Mouse (Mus musculus) cerebellum, adult 2 months (tissue): ENCODE data around the gene Gjb5. TPM values are rescaled to one million over a fixed set of nuclear protein-coding genes. Genes with fewer than 3 reads are reported as not detected.
A peak's percentile ranks its signal among the peaks of the same experiment; 100 is the strongest.

Experiments
- DNase-seq, 2 experiments: peaks; one replicate each; pipeline ENCODE4 v3.0.0; 2021
- H3K27ac ChIP-seq: fragments of 200-500 bp; 2 replicates; pipeline ENCODE4 v1.5.1; 2012; ENCODE audit warnings: low read length, control low read depth, inconsistent platforms; ENCODE audit not compliant: insufficient read depth
- H3K27me3 ChIP-seq: fragments of 200-500 bp; 2 replicates; pipeline ENCODE4 v1.6.1; 2012; ENCODE audit warnings: inconsistent platforms, mild to moderate bottlenecking, low read length, moderate library complexity; ENCODE audit not compliant: control insufficient read depth, insufficient read depth
- H3K4me1 ChIP-seq: fragments of 200-500 bp; 2 replicates; pipeline ENCODE4 v1.6.1; 2011; ENCODE audit warnings: low read length; ENCODE audit not compliant: control insufficient read depth, insufficient read depth
- H3K4me3 ChIP-seq: fragments of 200-500 bp; replicated peaks from 2 replicates; pipeline ENCODE3; 2011; ENCODE audit warnings: mild to moderate bottlenecking, low read depth, low read length, control low read depth; ENCODE audit not compliant: insufficient read depth
- CTCF ChIP-seq: fragments of 200-500 bp; IDR thresholded peaks from 2 replicates; pipeline ENCODE4 v1.5.1; 2011; ENCODE audit warnings: low read depth, mild to moderate bottlenecking, control low read depth, low read length, moderate library complexity, borderline replicate concordance; ENCODE audit not compliant: insufficient read depth
- POLR2A ChIP-seq: fragments of 200-500 bp; IDR thresholded peaks from 2 replicates; pipeline ENCODE4 v1.6.1; 2011; ENCODE audit warnings: low read length, control low read depth, borderline replicate concordance; ENCODE audit not compliant: insufficient read depth
- WGBS: fragments of 180-500 bp; shearing (Covaris S2); methylation state at CpG from one replicate; pipeline ENCODE4 v1.1.7; 2018; 5-methylcytosine and 5-hydroxymethylcytosine counted together
- polyA plus RNA-seq: library from polyadenylated mRNA; depleted of rRNA; stranded (reverse); fragments of >200 nt; gene quantifications from 2 replicates; pipeline ENCODE4 v1.2.3, GENCODE M21; 2012; rRNA removed

Gjb5 gene
- polyA plus RNA-seq, 1 experiment, result 0.05 TPM

DNA sequence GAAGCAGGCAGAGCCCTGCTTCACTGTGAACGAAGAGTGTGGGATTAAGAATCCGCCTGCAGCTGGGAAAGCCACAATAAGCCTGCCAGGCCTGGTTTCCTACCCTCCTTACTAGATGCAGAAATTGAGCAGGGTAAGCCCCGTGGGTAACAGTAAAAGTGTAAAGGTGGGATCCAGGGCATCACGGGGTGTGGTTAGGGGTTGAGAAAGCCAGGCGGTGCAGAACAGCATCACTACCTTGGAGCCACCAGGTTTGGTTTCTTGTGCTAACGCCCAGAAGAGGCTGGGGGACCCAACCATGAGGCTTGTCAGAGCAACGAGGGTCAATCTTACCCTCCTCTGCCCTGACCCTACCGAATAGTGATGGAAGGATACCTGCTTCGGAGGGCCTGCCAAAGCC is 43.4 kb downstream of the Gjb5 start:
- WGBS, result 78% methylated on average over 9 of the region's 9 CpGs

GRCm38 (mm10) chr4:127313861-127314260 is 44.1 kb downstream of the Gjb5 start, which contains the start of gene Gja4:
Gene Gja4, minus strand, starts transcription at chr4:127314039.
- TF ChIP-seq POLR2A (no peak), CTCF (no peak)
- H3K4me1 ChIP-seq, result peaks cover 8% of the 10 kb centered on the region; the same call in 1 of the 2 replicates
- peak within 1 kb of the TSS; percentile 63 for H3K4me3 ChIP-seq
- peak; percentile 63 to 68 for DNase-seq
- under 1% methylated on average over 25 of the region's 25 CpGs for WGBS
- H3K27me3 ChIP-seq, result no peaks in the 10 kb centered on the region
- H3K27ac ChIP-seq, result no peak within 1 kb of the TSS

More for the DNA sequence above, 43.4 kb downstream of the Gjb5 start:
- H3K27ac ChIP-seq, result no peak overlapping the region
- H3K4me3 ChIP-seq, result no peak overlapping the region
- no peaks in the 10 kb centered on the region for H3K27me3 ChIP-seq
- TF ChIP-seq CTCF (no peak), POLR2A (no peak)
- no peak for DNase-seq
- peaks cover 8% of the 10 kb centered on the region; the same call in 1 of the 2 replicates for H3K4me1 ChIP-seq

- no peaks in the 10 kb centered on the region for H3K27me3 ChIP-seq
- no peak overlapping the region for H3K4me3 ChIP-seq
- H3K4me1 ChIP-seq, result peaks cover 8% of the 10 kb centered on the region; the same call in 1 of the 2 replicates
- WGBS, result 80% methylated on average over 24 of the region's 24 CpGs
- DNase-seq, result no peak
- TF ChIP-seq CTCF, result no peak
- TF ChIP-seq POLR2A, result no peak
- no peak overlapping the region for H3K27ac ChIP-seq
Observed at GRCm38 (mm10) chr4:127312349-127312748, 45.6 kb downstream of the Gjb5 start.

GRCm38 (mm10) chr4:127311561-127311960 is 46.4 kb downstream of the Gjb5 start:
- peak; percentile 33 to 45 for DNase-seq
- 14% methylated on average over 9 of the region's 9 CpGs for WGBS
- Histone ChIP-seq H3K4me3 (no peak overlapping the region), H3K4me1 (peaks cover 8% of the 10 kb centered on the region; the same call in 1 of the 2 replicates), H3K27me3 (no peaks in the 10 kb centered on the region), H3K27ac (no peak overlapping the region)
- TF ChIP-seq CTCF (no peak), POLR2A (no peak)

DNA sequence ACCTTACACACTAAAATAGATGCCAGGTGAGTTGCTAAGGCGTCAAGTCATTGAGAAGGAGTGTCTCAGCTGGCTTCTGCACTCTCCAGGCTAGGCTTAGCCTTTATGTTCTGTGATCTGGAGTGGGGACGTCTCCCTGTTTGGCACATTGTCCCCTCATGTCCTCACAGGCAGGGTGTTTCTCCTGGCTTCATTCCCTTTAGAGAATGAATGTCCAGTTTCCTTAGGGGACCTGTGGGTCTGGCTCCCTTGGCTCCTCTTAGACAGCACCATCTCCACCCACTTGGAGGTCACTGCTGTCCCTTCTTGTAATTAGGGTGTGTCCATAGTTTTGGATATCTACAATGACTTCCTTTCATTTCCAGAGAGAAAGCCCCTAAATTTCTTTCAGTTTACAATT is 51.1 kb downstream of the Gjb5 start:
- Histone ChIP-seq H3K27ac (no peak overlapping the region), H3K27me3 (no peaks in the 10 kb centered on the region), H3K4me1 (peaks cover 7% of the 10 kb centered on the region; the same call in 1 of the 2 replicates), H3K4me3 (no peak overlapping the region)
- 71% methylated on average over 2 of the region's 2 CpGs for WGBS
- TF ChIP-seq POLR2A (no peak), CTCF (no peak)
- DNase-seq, result no peak

Other genes starting within 250 kb of the Gjb5 start
- 11.4 and 14.0 TPM in 2 replicates for gene Tmem35b, start 234.5 kb downstream of the Gjb5 start, polyA plus RNA-seq
- gene Dlgap3, start 189.0 kb downstream of the Gjb5 start, polyA plus RNA-seq, result 56.1 and 59.8 TPM in 2 replicates
- 95.5 and 106 TPM in 2 replicates for gene Smim12, start 114.4 kb downstream of the Gjb5 start, polyA plus RNA-seq
- gene Gja4, start 44.1 kb downstream of the Gjb5 start, polyA plus RNA-seq, result 7.5 and 8.3 TPM in 2 replicates
- 0.18 and 0.36 TPM in 2 replicates for gene Gjb3, start 27.3 kb downstream of the Gjb5 start, polyA plus RNA-seq
- 0.10 TPM in 1 of 2 replicates, not detected in the other for gene Gjb4, start 4.1 kb downstream of the Gjb5 start, polyA plus RNA-seq